Mouse (Mus musculus) thymus, adult 2 months (tissue): ENCODE measurements around the gene Tap2.

Source experiments
- CTCF ChIP-seq: fragments of 200-500 bp; IDR thresholded peaks from 2 replicates; pipeline ENCODE4 v1.5.1; 2012; ENCODE audit warnings: mild to moderate bottlenecking, control low read depth, low read length, moderate library complexity, borderline replicate concordance; ENCODE audit not compliant: control insufficient read depth, poor library complexity, insufficient read depth; ENCODE audit errors: extremely low read depth
- POLR2A ChIP-seq: fragments of 200-500 bp; IDR thresholded peaks from 2 replicates; pipeline ENCODE4 v1.6.1; 2012; ENCODE audit warnings: mild to moderate bottlenecking, low read length, control low read depth, moderate library complexity; ENCODE audit not compliant: control insufficient read depth, poor library complexity, insufficient read depth; ENCODE audit errors: extremely low read depth

- no peak for TF ChIP-seq CTCF
- no peak for TF ChIP-seq POLR2A
Observed at GRCm38 (mm10) chr17:34238706-34239105, 35.4 kb downstream of the Tap2 start, which contains the start of gene H2-Ob.
